Mouse (Mus musculus) granulocyte monocyte progenitor cell, adult 5-6 weeks (primary cell): ENCODE measurements around the gene Ace. TPM values are rescaled to one million over a fixed set of nuclear protein-coding genes. Genes with fewer than 3 reads are reported as not detected.
A peak's percentile ranks its signal among the peaks of the same experiment; 100 is the strongest.

ENCODE experiments used
- ATAC-seq: replicated peaks from 2 replicates; pipeline ENCODE4 v1.8.0; 2016; ENCODE audit warnings: mild to moderate bottlenecking, moderate TSS enrichment, inconsistent platforms; ENCODE audit not compliant: poor library complexity, severe bottlenecking
- total RNA-seq, 2 experiments: library from RNA; stranded (forward) in 1 of 2; stranded (reverse) in 1 of 2; fragments of 200-712, 200-1000 nt in 1 of 2; fragments of >200 nt in 1 of 2; fragmentation: Nextera tagmentation in 1 of 2; gene quantifications; 2 replicates each; pipeline ENCODE4 v1.2.3; 2014 to 2017

The Ace gene
- total RNA-seq, 2 experiments from 2014 or later, result not detected

DNA sequence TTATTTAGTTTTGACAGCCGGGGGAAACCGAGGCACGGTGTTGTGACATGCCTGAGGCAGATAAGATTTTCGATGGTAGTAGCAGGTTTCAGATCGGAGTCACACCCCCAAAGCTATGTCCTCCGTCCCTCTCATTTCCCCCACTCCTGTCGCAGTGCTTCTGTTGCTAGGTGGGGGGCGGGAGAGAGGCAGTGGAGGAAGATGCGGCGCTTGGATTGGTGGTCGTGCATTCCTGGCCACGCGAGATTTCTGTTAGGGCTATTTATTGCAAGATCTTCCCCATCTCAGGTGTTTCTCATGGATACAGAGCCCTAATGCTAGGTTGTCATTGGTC, 69.6 kb downstream of the Ace start:
- peak; percentile 58 for ATAC-seq

Other genes with a start within 250 kb of the Ace start
- 0.56 and 1.6 TPM in 2 replicates for gene Cyb561, start 14.6 kb upstream of the Ace start, total RNA-seq (2014; fragmentation: Nextera tagmentation)
- 0.69 and 0.82 TPM in 2 replicates for gene Cyb561, start 14.6 kb upstream of the Ace start, total RNA-seq (2017)
- gene Ace3, start 26.7 kb downstream of the Ace start, total RNA-seq (2014; fragmentation: Nextera tagmentation), result not detected in 2 replicates
- not detected in 2 replicates for gene Ace3, start 26.7 kb downstream of the Ace start, total RNA-seq (2017)
- 0.21 TPM in 1 of 2 replicates, not detected in the other for gene Kcnh6, start 40.2 kb downstream of the Ace start, total RNA-seq (2014; fragmentation: Nextera tagmentation)
- gene Kcnh6, start 40.2 kb downstream of the Ace start, total RNA-seq (2017), result not detected in 2 replicates
- gene Dcaf7, start 68.9 kb downstream of the Ace start, total RNA-seq (2014; fragmentation: Nextera tagmentation), result 54.6 and 55.2 TPM in 2 replicates
- gene Dcaf7, start 68.9 kb downstream of the Ace start, total RNA-seq (2017), result 49.8 and 49.9 TPM in 2 replicates
- gene Taco1, start 98.1 kb downstream of the Ace start, total RNA-seq (2014; fragmentation: Nextera tagmentation), result 6.9 and 8.9 TPM in 2 replicates
- 11.1 and 19.2 TPM in 2 replicates for gene Taco1, start 98.1 kb downstream of the Ace start, total RNA-seq (2017)
- 30.4 and 32.1 TPM in 2 replicates for gene Map3k3, start 116.7 kb downstream of the Ace start, total RNA-seq (2014; fragmentation: Nextera tagmentation)
- gene Map3k3, start 116.7 kb downstream of the Ace start, total RNA-seq (2017), result 29.1 and 29.2 TPM in 2 replicates
- gene Gm10840, start 192.9 kb downstream of the Ace start, total RNA-seq (2014; fragmentation: Nextera tagmentation), result not detected in 2 replicates
- not detected in 2 replicates for gene Gm10840, start 192.9 kb downstream of the Ace start, total RNA-seq (2017)
- gene Limd2, start 192.9 kb downstream of the Ace start, total RNA-seq (2014; fragmentation: Nextera tagmentation), result 196 and 197 TPM in 2 replicates
- 38.1 and 43.1 TPM in 2 replicates for gene Limd2, start 192.9 kb downstream of the Ace start, total RNA-seq (2017)
- gene Strada, start 234.2 kb downstream of the Ace start, total RNA-seq (2014; fragmentation: Nextera tagmentation), result 40.5 and 42.3 TPM in 2 replicates
- gene Strada, start 234.2 kb downstream of the Ace start, total RNA-seq (2017), result 22.2 TPM in 2 replicates
- gene Ccdc47, start 248.4 kb downstream of the Ace start, total RNA-seq (2014; fragmentation: Nextera tagmentation), result 30.2 and 56.2 TPM in 2 replicates
- gene Ccdc47, start 248.4 kb downstream of the Ace start, total RNA-seq (2017), result 175 and 181 TPM in 2 replicates
- gene Ddx42, start 249.0 kb downstream of the Ace start, total RNA-seq (2014; fragmentation: Nextera tagmentation), result 51.1 and 55.5 TPM in 2 replicates
- gene Ddx42, start 249.0 kb downstream of the Ace start, total RNA-seq (2017), result 86.8 and 87.9 TPM in 2 replicates